Mouse (Mus musculus) Patski (cell line): ENCODE measurements around the gene Lsg1. TPM values are rescaled to one million over a fixed set of nuclear protein-coding genes. Genes with fewer than 3 reads are reported as not detected.

Experiments
- ATAC-seq: fragments of 100-300 bp; one replicate; pipeline ENCODE4 v1.8.0; 2021
- CTCF ChIA-PET: fragments of 350-600 bp; sonication (Branson Sonifier 250); formaldehyde crosslinking; loops from one replicate; lab custom pipeline; 2022; ENCODE audit warnings: inconsistent platforms; lab: Charles Lee
- POLR2A ChIA-PET: fragments of 350-600 bp; sonication (Branson Sonifier 250); formaldehyde crosslinking; loops from one replicate; lab custom pipeline; 2022; ENCODE audit warnings: antibody characterized with exemption, inconsistent platforms; lab: Charles Lee
- DNase-seq: peaks from one replicate; pipeline ENCODE4 v3.0.0-alpha.2; 2011; ENCODE audit warnings: low read depth, low spot score
- H3K27me3 ChIP-seq: fragments of 371-371 bp; one replicate; pipeline ENCODE4 v1.5.1; 2021
- CTCF ChIP-seq: fragments of 100-300 bp; IDR thresholded peaks from one replicate; pipeline ENCODE4 v1.5.1; 2021
- in situ Hi-C: fragments of 300-500 bp; cut with MboI; formaldehyde crosslinking; loops from 3 replicates; pipeline ENCODE4 v1.11.1; 2018; ENCODE audit warnings: low pct_unique_long_range_greater_than_20kb, mixed read lengths
- polyA plus RNA-seq: library from polyadenylated mRNA; unstranded; gene quantifications from one replicate; pipeline ENCODE4 v1.2.3, GENCODE M21; 2021

The Lsg1 gene
- polyA plus RNA-seq, 1 experiment from 2014 or later: 47.8 TPM

DNA sequence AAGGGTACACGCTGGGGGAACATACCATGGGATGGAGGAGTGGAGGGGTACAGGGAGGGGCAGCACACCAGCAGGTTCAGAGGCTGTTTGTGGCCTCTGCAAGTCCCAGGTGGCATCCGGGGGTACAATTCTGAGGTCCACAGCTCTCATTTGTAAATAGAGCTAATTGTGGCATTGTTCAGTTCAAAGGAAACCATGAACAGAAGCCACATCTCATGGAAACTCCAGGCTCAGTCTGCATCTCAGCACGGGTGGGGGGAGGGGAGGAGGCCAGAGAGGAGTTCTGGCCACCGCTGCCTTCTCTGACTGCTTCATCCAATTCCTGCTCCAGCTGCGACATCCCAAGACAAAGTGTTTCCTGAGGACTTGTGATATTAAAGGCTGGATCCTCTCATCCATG lies 26.7 kb upstream of the Lsg1 start:
- H3K27me3 ChIP-seq: no peaks in the 10 kb centered on the region
- in situ Hi-C loops: no loop called here
- POLR2A ChIA-PET: no interaction called here
- no peak for DNase-seq
- no peak for TF ChIP-seq CTCF
- CTCF ChIA-PET: no interaction called here
- ATAC-seq: no peak

DNA sequence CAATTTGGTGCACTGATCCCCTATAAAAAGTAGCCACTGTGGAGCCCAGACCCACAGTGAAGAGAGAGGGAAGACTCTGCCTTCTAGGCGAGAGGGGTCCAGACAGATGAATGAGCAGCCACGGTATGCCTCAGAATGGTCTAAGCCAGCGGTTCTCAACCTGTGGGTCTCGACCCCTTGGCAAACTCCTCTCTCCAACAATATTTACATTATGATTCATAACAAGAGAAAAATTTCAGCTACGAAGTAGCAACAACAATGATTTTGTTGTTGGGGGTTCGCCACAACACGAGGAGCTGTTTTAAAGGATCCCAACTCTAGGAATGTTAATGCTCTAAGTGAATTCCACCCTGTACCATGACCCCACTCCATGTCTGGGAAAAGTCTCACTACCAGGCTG lies 25.7 kb upstream of the Lsg1 start:
- DNase-seq (no peak), ATAC-seq (no peak)
- in situ Hi-C loops: no loop called here
- no peaks in the 10 kb centered on the region for H3K27me3 ChIP-seq
- CTCF ChIA-PET: interaction anchor here (0.7 to 2.9 kb wide), 2 partner anchors 23 to 812 kb away, joined by 3 to 8 read pairs; no protein-coding TSS in a partner anchor
- TF ChIP-seq CTCF: no peak
- POLR2A ChIA-PET: interaction anchor here (0.8 to 1.1 kb wide), 2 partner anchors 20 to 28 kb away, joined by 3 to 4 read pairs; no protein-coding TSS in a partner anchor

DNA sequence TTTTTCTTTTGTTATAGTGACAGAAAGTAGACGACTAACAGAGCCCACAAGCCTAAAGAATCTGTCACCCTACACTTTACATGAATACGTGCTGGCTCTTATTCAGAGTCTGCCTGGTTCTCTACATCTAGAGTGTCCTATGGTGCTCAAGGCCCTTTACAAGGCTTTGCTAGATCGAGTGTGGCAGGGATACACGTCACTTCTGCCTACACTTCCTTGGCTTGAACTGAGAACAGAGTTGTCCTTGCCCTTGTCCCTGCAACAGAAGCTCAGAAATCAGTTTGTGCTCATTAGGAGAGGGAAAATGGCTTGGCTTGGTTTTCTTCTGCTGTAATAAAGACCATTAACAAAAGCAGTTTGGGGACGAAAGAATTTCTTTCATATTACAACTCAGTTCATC lies 23.9 kb upstream of the Lsg1 start:
- no peak for TF ChIP-seq CTCF
- no peak for DNase-seq
- ATAC-seq: no peak
- POLR2A ChIA-PET: no interaction called here
- in situ Hi-C loops: no loop called here
- H3K27me3 ChIP-seq: no peaks in the 10 kb centered on the region
- CTCF ChIA-PET: interaction anchor here (1.3 to 2.9 kb wide), 2 partner anchors 14 to 25 kb away, joined by 4 to 8 read pairs; no protein-coding TSS in a partner anchor

DNA sequence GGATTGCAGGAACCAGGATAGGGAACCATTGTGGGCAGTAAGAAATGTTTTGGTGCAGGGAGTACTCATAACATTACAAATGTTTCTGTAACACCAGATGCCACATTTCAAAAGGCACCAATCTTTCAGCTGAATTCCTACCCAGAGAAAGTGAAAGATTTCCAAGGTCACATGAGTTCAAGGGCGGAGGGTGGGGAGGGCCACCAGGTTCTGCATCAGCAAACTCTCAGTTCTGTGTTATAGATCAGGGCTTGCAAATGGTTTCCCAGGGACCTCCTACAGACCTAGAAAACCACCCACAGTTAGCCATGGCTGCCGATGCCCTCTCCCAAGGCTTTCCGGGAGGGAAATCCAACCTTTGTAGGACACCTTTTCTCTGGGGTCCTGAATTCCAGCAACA lies 20.5 kb upstream of the Lsg1 start:
- CTCF ChIA-PET: no interaction called here
- POLR2A ChIA-PET: no interaction called here
- in situ Hi-C loops: no loop called here

DNA sequence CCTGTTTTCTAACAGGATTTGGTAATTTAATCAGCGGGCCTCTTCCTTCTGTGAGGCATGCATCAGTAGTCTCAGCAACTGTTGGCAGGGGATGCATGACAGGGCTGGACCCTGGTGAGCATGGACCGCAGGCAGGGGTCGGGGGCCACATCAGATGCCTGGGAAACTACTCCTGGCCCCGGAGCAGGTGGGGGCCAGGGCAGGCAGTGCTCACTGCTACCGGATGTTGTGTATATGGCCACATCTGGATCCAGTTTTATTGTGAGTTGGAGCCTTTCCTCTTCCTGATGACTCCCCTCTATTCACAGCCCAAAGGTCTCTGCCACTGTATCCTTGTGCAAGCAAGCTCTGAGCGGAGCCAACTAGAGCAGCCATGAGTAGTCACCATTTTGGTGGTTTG lies 18.1 kb upstream of the Lsg1 start:
- no peak for DNase-seq
- ChIA-PET CTCF (interaction anchor here (1.4 to 1.6 kb wide), 2 partner anchors 11 to 35 kb away, joined by 3 to 4 read pairs; no protein-coding TSS in a partner anchor), POLR2A (interaction anchor here (0.6 to 2.5 kb wide), 2 partner anchors 81 to 170 kb away, joined by 3 to 9 read pairs; no protein-coding TSS in a partner anchor)
- in situ Hi-C loops: no loop called here
- ATAC-seq: no peak
- no peak for TF ChIP-seq CTCF
- no peaks in the 10 kb centered on the region for H3K27me3 ChIP-seq

More for the DNA sequence above, 20.5 kb upstream of the Lsg1 start:
- DNase-seq (no peak), ATAC-seq (no peak)
- no peak for TF ChIP-seq CTCF
- no peaks in the 10 kb centered on the region for H3K27me3 ChIP-seq

DNA sequence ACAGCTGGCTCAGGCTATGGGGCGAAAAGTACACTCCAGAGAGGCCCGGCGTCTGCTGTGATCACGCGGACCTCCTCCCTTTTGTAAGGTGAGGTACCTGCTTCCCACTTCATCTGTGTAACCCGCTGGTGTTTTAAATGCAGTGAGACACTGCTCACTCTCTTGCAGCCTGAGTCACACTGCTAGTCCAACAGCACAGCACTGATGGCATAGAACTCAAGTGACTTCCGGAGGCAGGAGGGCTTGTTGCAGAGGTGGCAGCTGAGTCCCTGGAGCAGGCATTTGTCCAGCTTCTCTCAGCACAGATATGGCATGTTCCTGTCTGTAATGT lies 17.4 kb upstream of the Lsg1 start:
- CTCF ChIA-PET: interaction anchor here (1.4 kb wide), 1 partner anchor 36 kb away, joined by 3 read pairs; no protein-coding TSS in a partner anchor
- no peak for TF ChIP-seq CTCF

DNA sequence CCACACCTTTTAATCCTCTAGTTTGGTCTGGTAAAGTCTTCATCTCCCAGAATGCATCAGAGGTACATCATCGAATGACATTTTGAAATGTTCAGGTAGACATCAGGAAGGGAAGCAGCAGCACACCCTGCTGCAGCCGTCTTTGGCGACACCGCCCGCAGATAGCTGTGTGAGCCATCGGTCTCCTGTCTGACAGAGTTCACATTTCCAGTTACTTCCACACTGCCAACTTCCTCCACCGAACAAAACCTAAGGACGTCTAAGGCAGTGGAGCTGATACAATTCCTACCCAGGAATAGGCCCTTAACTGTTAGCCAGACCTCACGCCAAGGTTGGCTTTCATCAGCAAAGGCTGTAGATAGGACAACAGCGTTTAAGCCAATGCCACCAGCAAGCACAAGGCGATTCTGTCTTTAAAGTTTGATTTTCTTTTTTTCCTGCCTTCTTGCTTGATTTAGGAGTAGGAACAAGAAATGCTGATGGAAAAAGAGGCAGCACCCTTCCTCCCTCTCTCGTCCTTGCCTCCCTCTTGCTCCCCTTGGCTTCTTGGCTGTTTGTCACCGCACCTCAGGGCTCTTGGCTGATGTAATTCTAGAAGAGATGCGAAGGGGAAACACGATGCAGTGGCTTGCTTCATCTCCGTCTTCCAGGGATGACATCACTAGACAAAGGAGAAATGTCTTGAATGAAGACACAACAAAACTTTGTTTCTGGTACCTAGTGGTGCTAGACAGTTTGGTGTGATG lies 16.8 kb upstream of the Lsg1 start:
- CTCF ChIA-PET: no interaction called here
- POLR2A ChIA-PET: interaction anchor here (1.0 to 5.4 kb wide), 5 partner anchors 57 to 368 kb away, joined by 3 to 31 read pairs (median 6); no protein-coding TSS in a partner anchor
- no peaks in the 10 kb centered on the region for H3K27me3 ChIP-seq
- no peak for TF ChIP-seq CTCF
- in situ Hi-C loops: no loop called here
- DNase-seq (no peak), ATAC-seq (no peak)

More for the DNA sequence above, 17.4 kb upstream of the Lsg1 start:
- DNase-seq: no peak
- in situ Hi-C loops: no loop called here
- POLR2A ChIA-PET: interaction anchor here (1.2 to 2.5 kb wide), 2 partner anchors 59 to 171 kb away, joined by 3 to 9 read pairs; no protein-coding TSS in a partner anchor
- no peak for ATAC-seq
- no peaks in the 10 kb centered on the region for H3K27me3 ChIP-seq

DNA sequence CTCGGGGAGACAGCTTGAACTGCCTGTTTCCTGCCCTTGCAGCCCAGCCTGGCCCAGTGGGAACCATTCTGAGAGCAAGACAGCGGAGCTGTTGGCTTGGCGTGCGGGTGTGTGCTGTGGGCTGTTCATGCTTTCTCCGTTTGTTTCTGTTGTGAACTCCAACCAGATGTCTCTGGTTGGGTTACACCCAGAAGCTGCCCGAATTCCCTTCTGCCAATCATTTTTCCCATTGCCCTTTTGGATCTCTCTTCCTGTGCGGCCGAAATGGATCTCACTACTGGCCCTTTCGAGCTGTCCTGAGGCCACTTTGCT lies 16.1 kb upstream of the Lsg1 start:
- no peak for ATAC-seq
- CTCF ChIA-PET: no interaction called here
- in situ Hi-C loops: no loop called here
- DNase-seq: no peak
- no peak for TF ChIP-seq CTCF
- no peaks in the 10 kb centered on the region for H3K27me3 ChIP-seq
- POLR2A ChIA-PET: interaction anchor here (0.6 to 5.4 kb wide), 8 partner anchors 31 to 369 kb away, joined by 3 to 31 read pairs (median 5); no protein-coding TSS in a partner anchor

DNA sequence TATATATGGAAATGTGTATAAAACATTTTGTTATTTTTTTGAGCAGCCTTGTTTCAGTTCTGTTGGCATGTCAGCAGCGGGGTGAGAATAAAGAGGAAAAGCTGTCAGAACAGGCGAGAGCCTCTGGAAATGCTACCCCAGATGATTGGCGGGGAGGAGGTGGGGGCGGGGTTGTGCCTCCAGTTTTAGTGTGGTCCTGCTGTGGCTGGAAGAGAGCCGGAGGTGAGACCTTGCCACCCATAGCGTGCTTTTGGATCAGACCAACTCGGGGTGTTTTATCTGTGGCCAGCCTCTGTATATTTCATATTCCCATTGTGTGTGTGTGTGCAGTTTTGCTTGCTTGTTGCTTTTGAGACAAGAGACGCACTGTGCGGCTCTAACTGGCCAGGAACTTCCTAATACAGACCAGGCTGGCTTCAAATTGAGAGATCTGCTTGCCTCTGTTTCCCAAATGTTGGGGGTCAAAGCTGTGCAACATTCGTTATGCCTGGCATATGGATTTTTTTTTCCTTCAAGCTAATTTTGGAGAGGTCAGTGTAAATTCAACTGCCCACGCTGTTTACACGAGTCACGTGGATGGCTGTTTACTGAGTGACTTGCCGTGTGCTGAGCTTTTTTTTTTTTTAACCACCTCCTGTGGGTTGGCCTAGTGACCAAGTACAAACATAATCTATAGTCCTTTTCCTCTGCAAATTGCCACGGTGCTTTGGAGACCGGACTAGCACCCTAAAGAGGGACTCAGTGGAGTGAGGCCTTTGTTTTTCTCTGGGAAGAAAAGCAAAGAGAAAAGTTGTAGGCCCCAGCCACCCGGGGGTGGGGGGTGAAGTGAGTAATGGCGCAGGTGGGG lies 15.5 kb upstream of the Lsg1 start:
- ATAC-seq (no peak), DNase-seq (no peak)

DNA sequence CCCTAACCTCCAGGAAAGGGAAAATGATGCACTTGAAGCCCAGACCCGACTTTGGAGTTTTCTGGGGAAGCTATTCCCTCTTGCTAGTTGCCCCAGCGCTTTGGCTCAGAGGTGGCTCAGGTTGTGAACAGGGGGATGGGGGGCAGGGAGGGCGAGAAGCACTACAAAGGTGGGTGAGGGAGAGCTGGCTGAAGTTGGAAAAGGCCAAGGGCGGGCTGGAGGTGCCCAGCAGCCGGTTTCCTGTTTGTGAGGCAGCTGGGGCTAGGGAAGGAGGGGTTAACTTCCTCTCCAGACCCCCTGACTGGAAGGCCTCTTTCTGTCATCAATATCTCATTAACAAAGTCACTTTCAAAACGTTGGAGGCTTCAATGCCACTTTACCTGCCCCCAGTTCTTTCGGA lies 14.6 kb upstream of the Lsg1 start:
- in situ Hi-C loops: no loop called here
- no peaks in the 10 kb centered on the region for H3K27me3 ChIP-seq
- POLR2A ChIA-PET: interaction anchor here (0.7 to 5.4 kb wide), 20 partner anchors 44 to 469 kb away, joined by 3 to 31 read pairs (median 4); no protein-coding TSS in a partner anchor
- DNase-seq (no peak), ATAC-seq (no peak)
- CTCF ChIA-PET: interaction anchor here (1.1 to 2.0 kb wide), 5 partner anchors 56 to 268 kb away, joined by 3 to 5 read pairs (median 3); no protein-coding TSS in a partner anchor
- TF ChIP-seq CTCF: no peak

More for the DNA sequence above, 15.5 kb upstream of the Lsg1 start:
- no peaks in the 10 kb centered on the region for H3K27me3 ChIP-seq
- ChIA-PET CTCF (interaction anchor here (1.1 to 2.0 kb wide), 5 partner anchors 55 to 267 kb away, joined by 3 to 5 read pairs (median 3); no protein-coding TSS in a partner anchor), POLR2A (interaction anchor here (0.6 to 5.4 kb wide), 18 partner anchors 31 to 440 kb away, joined by 3 to 31 read pairs (median 4); no protein-coding TSS in a partner anchor)
- TF ChIP-seq CTCF: no peak
- in situ Hi-C loops: no loop called here
